ENCODE assay signal across 5 mouse cellular contexts in the genomic region with DNA sequence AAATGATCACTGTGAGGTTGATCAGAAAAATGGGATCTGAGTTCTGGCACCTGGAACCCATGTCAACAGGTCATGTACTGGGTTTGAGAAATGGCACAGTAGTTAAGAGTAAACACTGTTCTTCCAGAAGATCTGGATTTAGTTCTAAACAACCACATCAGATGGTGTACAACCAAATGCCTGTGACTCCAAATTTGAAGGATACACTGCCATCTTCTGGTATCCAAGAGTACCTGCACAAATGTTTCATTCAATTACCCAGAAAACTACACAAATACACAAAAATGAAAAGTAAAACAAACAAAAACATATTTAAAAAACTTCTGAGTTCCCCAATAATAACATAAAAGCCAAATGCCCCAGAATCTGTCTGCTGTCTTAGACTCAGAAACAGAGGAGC.
DNase-seq lines count a peak whose midpoint lies in the region; ATAC-seq lines count a peak whose summit lies in the region.

No protein-coding gene starts in this region.

- peak; percentile 71; the same call in 1 of the 2 replicates for ATAC-seq in common myeloid progenitor, adult 5-6 weeks (replicated peaks; ENCODE audit: low read depth, poor library complexity, severe bottlenecking)
- ATAC-seq in megakaryocyte, adult 5-6 weeks (ENCODE audit: poor library complexity, severe bottlenecking): peak; percentile 84

- DNase-seq in induced T-regulatory cell, adult 2 months (ENCODE audit: low read depth): peak; percentile 17
- DNase-seq in naive thymus-derived CD4-positive, alpha-beta T cell, adult 2 months (ENCODE audit: low read depth): peak; percentile 9
- DNase-seq in thymus, postnatal 0 days (ENCODE audit: low spot score): peak; percentile 12

Comparison
In these comparisons a context has a peak if more than half of its experiments do, and no peak if none do; other contexts are left out.
1. Peak in every context shown above with its lines: DNase-seq and ATAC-seq.